Mouse (Mus musculus): ENCODE results near the gene Rps12. TPM values are rescaled to one million over a fixed set of nuclear protein-coding genes. Genes with fewer than 3 reads are reported as not detected.

The Rps12 gene
- polyA plus RNA-seq (2015; fragmentation: Nextera tagmentation; extraction: Ambion mirVana): 195 and 208 TPM in 2 replicates

DNA sequence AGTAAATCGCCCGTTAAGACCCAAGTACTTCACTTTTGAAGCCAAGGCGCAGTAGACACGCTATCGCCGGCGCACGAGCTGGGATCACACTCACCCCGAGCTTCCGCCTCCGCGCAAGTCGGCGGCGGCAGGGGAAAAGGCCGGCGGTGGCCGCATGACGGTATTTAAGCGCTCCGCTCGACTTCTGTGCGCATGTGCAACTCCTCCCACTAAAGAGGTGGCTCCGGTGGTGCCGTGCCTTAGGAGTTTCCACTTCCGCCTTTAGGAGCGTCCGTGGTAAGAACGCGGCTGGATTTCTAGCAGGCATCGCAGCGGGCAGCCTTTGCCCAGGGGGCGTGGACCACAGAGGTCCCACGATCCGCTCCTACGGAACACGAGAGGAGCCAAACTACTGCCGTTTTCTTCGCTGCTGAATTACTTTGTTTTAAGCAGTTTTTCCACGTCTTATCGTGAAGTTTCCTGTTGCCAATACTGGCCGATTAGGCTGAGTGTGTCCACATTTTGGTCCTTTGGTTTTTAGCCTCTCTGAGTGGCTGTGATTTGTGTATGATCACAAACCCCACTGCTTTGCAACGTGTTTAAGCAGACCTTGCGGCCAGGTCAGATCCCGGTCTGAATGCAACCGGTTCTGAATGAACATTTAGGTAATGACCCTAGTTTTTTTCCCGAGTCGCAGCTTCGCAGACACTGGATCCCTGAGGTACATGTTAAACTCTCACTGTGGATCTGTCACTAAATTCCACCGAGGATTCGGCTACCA is at the start of gene Rps12:
Gene Rps12 (minus strand): TSS at position 214 of the 760 bp plus-strand sequence.
- H3K4me3 ChIP-seq (replicated peaks): peak within 1 kb of the TSS; percentile 81
- H3K9me3 ChIP-seq: no peaks in the 10 kb centered on the region
- peaks cover 11% of the 10 kb centered on the region; the same call in 1 of the 2 replicates for H3K4me1 ChIP-seq (replicated peaks)
- ATAC-seq: peak; percentile 96
- under 1% methylated on average over 51 of the region's 51 CpGs for WGBS
- peak within 1 kb of the TSS; percentile 65 for H3K4me2 ChIP-seq (replicated peaks)
- peaks cover 14% of the 10 kb centered on the region for H3K36me3 ChIP-seq
- peak within 1 kb of the TSS; percentile 90 for H3K9ac ChIP-seq
- peak within 1 kb of the TSS; percentile 92 for H3K27ac ChIP-seq
- no peaks in the 10 kb centered on the region for H3K27me3 ChIP-seq (replicated peaks)

DNA sequence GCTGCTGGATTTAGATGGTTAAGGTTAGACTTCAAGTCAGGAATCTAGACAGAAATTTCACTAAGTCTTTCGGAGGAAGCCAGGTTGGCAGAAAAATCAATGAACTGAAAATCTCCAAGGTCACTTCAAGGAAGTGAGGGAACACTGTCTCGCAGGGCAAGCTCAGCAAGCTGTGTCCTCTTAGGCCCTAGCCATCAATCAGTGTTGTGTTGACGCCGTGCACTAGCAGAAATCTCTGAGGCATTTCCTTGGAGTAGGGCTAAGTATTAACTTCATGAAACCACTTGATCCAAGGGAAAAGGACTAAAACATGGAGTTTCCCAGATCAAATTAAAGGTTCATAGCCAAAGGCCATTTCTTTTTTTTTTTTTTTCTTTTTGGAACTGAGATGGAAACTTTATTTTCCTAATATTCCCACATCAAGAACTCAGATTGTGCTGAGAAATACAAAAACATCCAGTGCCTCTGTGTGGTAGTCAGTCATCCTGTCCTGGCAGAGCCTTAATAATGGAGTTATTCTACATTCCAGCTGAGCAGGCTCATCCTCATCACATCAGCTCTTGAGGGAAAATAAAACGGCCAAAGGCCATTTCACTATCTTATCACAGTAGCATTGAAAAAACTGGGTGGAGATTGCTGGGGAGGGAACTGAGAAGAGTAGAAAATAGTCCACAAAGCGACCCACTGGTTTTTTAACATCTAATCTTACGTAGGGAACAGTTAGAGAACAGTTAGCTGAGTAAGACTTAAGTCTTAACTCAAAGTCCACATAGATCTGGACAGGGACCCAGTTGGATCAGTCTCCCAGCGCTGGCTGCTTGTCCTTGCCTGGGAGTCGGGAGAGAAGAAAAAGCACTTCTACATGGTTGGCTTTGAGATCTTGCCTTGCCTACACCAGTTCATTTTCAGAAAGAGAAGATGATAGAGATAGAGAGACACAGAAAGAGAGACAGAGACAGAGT is 49.2 kb upstream of the Rps12 start:
- Histone ChIP-seq H3K9ac (no peak overlapping the region), H3K4me1 (replicated peaks) (no peaks in the 10 kb centered on the region), H3K9me3 (no peaks in the 10 kb centered on the region), H3K27me3 (replicated peaks) (no peaks in the 10 kb centered on the region), H3K36me3 (no peaks in the 10 kb centered on the region), H3K27ac (no peak overlapping the region), H3K4me3 (replicated peaks) (no peak overlapping the region), H3K4me2 (replicated peaks) (no peak overlapping the region)
- ATAC-seq: peak; percentile 69
- WGBS: 57% methylated on average over 9 of the region's 9 CpGs

DNA sequence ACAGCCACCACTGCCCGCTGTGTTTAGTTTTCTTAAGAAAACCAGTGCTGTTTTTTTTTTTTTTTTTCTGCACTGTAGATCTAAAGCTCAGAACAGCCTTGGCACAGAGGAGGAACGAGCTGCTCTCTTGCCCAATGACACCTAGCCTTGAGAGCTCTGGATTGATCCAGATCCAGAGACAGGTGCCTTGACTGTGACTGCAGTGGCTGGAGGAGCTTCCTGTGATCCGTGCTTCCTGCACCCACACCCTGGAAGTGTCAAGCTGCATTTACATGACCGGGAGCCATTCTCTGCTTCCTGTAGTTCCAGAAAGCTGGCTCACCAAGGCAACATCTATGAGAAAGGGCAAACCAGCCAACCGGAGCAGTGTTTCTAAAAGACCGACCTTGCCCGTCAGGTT is 39.4 kb upstream of the Rps12 start:
- WGBS: 85% methylated on average over 7 of the region's 7 CpGs
- H3K4me1 ChIP-seq (replicated peaks): no peaks in the 10 kb centered on the region
- H3K9ac ChIP-seq: no peak overlapping the region
- no peak overlapping the region for H3K4me3 ChIP-seq (replicated peaks)
- H3K36me3 ChIP-seq: peaks cover 18% of the 10 kb centered on the region; the same call in 1 of the 2 replicates
- no peak overlapping the region for H3K27ac ChIP-seq
- ATAC-seq: no peak
- H3K9me3 ChIP-seq: no peaks in the 10 kb centered on the region
- no peak overlapping the region for H3K4me2 ChIP-seq (replicated peaks)
- H3K27me3 ChIP-seq (replicated peaks): no peaks in the 10 kb centered on the region

DNA sequence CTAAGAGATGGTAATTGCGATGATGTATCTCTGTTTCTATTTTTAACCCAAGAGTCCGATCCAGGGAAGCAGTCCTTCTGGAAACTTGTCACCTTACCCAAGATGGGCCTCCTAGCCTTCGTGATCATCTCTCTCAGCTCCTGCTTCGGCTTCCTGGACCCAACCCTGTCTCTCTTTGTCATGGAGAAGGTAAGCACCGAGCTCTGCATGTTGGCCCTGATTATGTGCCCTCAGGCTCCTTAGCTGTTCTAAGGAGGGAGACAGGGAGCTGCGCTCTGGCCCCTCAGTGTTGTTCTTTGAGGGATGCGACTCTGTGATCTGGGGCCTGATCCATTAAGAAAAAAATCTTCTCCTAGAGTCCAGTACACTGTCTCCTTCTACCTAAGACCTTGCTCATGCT is 29.2 kb upstream of the Rps12 start:
- H3K9me3 ChIP-seq: no peaks in the 10 kb centered on the region
- 81% methylated on average over 7 of the region's 7 CpGs for WGBS
- H3K4me2 ChIP-seq (replicated peaks): no peak overlapping the region
- no peak overlapping the region for H3K4me3 ChIP-seq (replicated peaks)
- no peak overlapping the region for H3K9ac ChIP-seq
- no peaks in the 10 kb centered on the region for H3K4me1 ChIP-seq (replicated peaks)
- H3K27ac ChIP-seq: no peak overlapping the region
- no peak for ATAC-seq
- 0 out of 2 replicates have a peak, but pooled peaks cover 6% of the 10 kb centered on the region for H3K36me3 ChIP-seq
- no peaks in the 10 kb centered on the region for H3K27me3 ChIP-seq (replicated peaks)

DNA sequence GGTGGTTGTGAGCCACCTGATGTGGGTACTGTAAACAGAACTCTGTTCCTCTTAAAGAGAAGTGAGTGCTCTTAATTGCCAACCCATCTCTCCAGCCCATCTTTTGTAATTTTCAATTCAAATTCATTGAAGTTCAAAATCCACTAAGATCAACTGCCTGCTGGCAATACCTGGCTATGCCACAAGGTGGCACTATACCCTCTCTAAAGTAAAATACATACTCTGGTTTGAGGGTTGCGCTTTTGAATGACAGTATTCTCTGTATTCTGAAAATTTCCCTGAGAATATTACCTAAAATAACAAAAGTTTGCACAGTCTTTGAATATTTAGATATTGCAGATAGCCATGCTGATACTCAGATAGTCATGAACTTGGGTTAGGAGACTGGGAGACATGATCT is 28.1 kb upstream of the Rps12 start:
- 0 out of 2 replicates have a peak, but pooled peaks cover 6% of the 10 kb centered on the region for H3K36me3 ChIP-seq
- H3K4me1 ChIP-seq (replicated peaks): no peaks in the 10 kb centered on the region
- no peak overlapping the region for H3K9ac ChIP-seq
- WGBS: 56% methylated on average over 1 of the region's 1 CpGs
- ATAC-seq: 0 out of 2 replicates have a peak, but pooled peaks have one; percentile 16
- H3K9me3 ChIP-seq: no peaks in the 10 kb centered on the region
- no peak overlapping the region for H3K27ac ChIP-seq
- no peak overlapping the region for H3K4me2 ChIP-seq (replicated peaks)
- no peaks in the 10 kb centered on the region for H3K27me3 ChIP-seq (replicated peaks)
- no peak overlapping the region for H3K4me3 ChIP-seq (replicated peaks)

DNA sequence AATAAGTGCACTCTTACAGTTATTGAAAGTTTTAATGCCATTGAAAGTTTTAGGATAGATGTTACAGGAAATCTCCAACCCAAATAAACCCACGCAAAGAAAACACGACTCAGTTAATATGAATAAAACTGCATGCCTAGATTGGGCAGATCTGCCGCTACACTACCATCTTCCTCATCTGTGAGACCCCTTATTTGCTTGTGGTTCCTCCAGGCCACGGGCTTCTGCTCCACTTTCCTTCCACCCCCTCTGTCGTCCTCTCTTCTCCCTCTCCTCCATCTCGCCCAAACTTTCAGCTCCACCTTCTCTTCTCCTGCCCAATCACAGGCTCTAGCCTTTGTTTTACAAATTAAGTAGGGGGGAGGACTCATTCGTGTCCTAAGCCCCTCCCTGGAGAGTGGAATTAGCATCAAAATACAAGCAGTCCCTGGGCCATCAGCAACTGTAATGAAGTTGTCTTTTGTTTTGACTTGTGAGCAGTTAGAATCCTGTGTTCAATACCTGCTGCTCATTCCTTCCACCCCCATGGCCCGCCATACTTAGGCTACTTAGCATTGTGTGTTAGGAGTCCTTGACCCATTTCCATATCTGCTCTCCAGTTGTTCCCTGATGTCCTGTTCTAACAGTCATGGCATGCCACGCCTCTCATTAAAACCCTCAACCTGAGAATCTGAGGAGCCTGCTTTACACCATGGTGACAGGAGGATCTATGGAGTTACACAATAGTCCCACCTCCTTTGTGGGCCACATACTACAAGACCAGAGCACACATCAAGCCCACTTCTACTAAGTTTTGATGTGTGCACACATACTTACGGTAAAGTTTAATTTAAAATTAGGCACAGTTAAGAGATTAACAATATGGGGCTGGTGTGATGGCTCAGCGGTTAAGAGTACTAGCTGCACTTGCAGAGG is 26.0 kb upstream of the Rps12 start:
- ATAC-seq: no peak
- H3K27me3 ChIP-seq (replicated peaks): no peaks in the 10 kb centered on the region
- H3K36me3 ChIP-seq: 0 out of 2 replicates have a peak, but pooled peaks cover 6% of the 10 kb centered on the region
- no peaks in the 10 kb centered on the region for H3K9me3 ChIP-seq
- H3K4me3 ChIP-seq (replicated peaks): no peak overlapping the region
- no peaks in the 10 kb centered on the region for H3K4me1 ChIP-seq (replicated peaks)
- H3K4me2 ChIP-seq (replicated peaks): no peak overlapping the region
- H3K9ac ChIP-seq: no peak overlapping the region
- 70% methylated on average over 11 of the region's 11 CpGs for WGBS
- H3K27ac ChIP-seq: no peak overlapping the region

DNA sequence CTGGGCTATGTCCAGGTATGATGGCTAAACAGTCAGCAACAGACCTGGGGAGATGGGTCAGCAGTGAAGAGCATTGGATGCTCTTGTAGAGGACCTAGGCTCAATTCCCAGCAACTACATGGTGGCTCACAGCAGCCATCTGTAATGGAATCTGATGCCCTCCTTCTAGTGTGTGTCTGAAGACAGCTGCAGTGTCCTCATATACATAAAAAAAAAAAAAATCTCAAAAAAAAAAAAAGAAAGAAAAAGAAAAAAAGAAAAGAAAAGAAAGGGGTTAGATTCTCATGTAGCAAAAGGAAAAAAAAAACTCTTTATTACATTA is 25.3 kb upstream of the Rps12 start:
- ATAC-seq: peak; percentile 41; the same call in 1 of the 2 replicates
- Histone ChIP-seq H3K27ac (no peak overlapping the region), H3K4me1 (replicated peaks) (no peaks in the 10 kb centered on the region), H3K27me3 (replicated peaks) (no peaks in the 10 kb centered on the region), H3K9ac (no peak overlapping the region), H3K4me3 (replicated peaks) (no peak overlapping the region), H3K9me3 (no peaks in the 10 kb centered on the region), H3K36me3 (0 out of 2 replicates have a peak, but pooled peaks cover 4% of the 10 kb centered on the region), H3K4me2 (replicated peaks) (no peak overlapping the region)

DNA sequence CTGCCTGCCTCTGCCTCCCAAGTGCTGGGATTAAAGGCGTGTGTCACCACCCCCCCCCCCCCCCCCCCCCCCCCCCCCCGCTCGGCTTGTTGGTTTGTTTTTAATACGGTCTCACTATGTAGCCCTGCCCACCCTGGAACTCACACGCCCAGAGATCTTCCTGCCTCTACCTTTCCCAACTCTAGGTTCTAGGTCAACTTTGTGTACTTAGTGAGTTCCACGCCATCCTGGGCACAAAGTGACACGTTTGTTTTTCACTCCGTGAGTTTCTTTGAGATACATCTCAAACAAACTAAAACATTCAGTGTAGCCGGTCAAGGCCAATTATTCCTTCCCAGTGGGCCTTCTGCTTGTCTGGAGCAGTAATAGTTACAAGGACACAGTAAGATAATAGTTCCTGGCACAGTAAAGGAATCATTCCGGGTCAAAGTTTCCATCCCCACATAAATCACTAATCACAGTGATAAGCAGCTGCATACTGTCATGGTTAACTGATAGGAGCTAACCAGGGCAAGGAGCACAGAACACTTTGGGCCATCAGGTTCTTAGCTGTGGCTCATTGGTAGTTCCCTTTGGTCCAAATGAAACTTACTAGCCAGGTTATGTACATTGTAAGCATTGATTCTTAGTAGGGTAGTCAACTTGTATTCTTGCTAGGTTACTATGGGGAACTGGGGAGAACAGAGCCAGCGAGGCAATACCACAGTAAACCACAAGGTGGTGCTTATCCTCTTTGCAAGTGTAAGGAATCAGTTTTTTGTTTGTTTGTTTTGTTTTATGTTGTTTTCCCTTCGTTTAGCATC is 24.8 kb upstream of the Rps12 start:
- H3K4me1 ChIP-seq (replicated peaks): no peaks in the 10 kb centered on the region
- whole genome bisulfite sequencing: 53% methylated on average over 9 of the region's 12 CpGs
- H3K9ac ChIP-seq: no peak overlapping the region
- H3K9me3 ChIP-seq: no peaks in the 10 kb centered on the region
- H3K4me3 ChIP-seq (replicated peaks): no peak overlapping the region
- no peaks in the 10 kb centered on the region for H3K27me3 ChIP-seq (replicated peaks)
- 0 out of 2 replicates have a peak, but pooled peaks cover 4% of the 10 kb centered on the region for H3K36me3 ChIP-seq
- peak; percentile 80 for ATAC-seq
- H3K4me2 ChIP-seq (replicated peaks): no peak overlapping the region
- no peak overlapping the region for H3K27ac ChIP-seq

DNA sequence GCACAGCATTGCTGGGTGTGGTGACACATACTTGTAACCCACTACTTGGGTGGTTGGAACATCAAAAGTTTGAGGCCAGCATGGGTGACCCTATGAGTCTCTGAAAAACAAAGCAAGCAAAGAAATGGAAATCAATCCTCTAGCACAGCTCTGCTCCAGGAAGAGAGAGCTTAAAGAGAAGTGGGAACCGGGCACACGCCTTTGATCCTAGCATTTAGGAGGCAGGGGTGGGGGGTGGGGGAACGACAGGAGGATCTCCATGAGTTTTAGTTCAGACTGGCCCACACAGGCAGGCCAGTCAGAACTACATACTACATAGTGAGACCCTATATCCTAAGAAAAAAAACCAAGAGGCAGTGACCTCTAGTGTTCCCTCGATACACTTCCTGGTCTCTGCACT is 19.1 kb upstream of the Rps12 start:
- no peak for ATAC-seq
- Histone ChIP-seq H3K9me3 (no peaks in the 10 kb centered on the region), H3K4me2 (replicated peaks) (no peak overlapping the region), H3K27me3 (replicated peaks) (no peaks in the 10 kb centered on the region), H3K4me1 (replicated peaks) (no peaks in the 10 kb centered on the region), H3K27ac (no peak overlapping the region), H3K9ac (no peak overlapping the region), H3K4me3 (replicated peaks) (no peak overlapping the region), H3K36me3 (peaks cover 9% of the 10 kb centered on the region)
- WGBS: 50% methylated on average over 4 of the region's 4 CpGs

DNA sequence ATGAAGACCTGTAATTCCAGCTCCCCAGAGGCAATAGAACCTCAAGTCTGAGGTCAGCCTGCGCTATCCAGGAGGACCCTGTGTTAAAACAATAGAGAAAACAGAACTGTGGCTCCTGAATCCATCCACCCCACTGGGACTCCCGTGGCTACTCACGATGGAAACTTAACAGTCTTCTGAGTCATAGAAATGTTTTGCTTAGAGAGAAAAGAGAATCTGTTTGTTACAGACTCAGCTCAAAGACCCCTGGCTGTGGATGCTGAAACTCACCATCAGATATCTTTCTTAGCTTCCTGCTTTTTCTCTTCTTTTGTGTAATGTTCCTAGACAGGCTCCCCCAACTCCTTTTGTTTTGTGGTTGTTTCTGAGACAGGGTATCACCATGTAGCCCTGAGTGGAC is 17.6 kb upstream of the Rps12 start:
- H3K36me3 ChIP-seq: peaks cover 9% of the 10 kb centered on the region
- no peak for ATAC-seq
- H3K4me3 ChIP-seq (replicated peaks): no peak overlapping the region
- 0 out of 2 replicates have a peak, but pooled peaks cover 3% of the 10 kb centered on the region for H3K4me1 ChIP-seq (replicated peaks)
- no peak overlapping the region for H3K9ac ChIP-seq
- 83% methylated on average over 3 of the region's 3 CpGs for WGBS
- no peaks in the 10 kb centered on the region for H3K9me3 ChIP-seq
- no peak overlapping the region for H3K4me2 ChIP-seq (replicated peaks)
- H3K27ac ChIP-seq: no peak overlapping the region
- H3K27me3 ChIP-seq (replicated peaks): no peaks in the 10 kb centered on the region

DNA sequence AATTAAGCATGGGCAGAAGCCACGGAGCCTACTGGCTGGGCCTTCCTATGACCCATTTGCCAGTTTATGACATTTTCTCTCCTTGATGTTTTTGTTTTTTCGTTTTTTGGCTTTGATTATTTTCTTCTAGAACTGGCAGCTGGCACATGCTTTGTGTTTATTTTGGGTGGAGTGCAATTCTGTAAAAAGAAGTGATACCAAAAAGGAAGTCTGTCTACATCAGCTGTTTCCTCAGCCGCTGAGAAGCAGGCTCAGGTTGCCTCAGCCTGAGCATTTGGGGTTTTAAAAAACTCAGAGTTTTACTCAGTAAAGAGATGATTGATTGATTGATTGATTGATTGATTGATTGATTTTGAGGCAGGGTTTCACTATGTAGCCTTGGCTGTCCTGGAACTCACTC is 15.8 kb upstream of the Rps12 start:
- 52% methylated on average over 3 of the region's 3 CpGs for WGBS
- H3K4me3 ChIP-seq (replicated peaks): no peak overlapping the region
- H3K9me3 ChIP-seq: no peaks in the 10 kb centered on the region
- no peaks in the 10 kb centered on the region for H3K27me3 ChIP-seq (replicated peaks)
- H3K4me2 ChIP-seq (replicated peaks): no peak overlapping the region
- H3K9ac ChIP-seq: no peak overlapping the region
- no peak overlapping the region for H3K27ac ChIP-seq
- ATAC-seq: no peak
- 0 out of 2 replicates have a peak, but pooled peaks cover 3% of the 10 kb centered on the region for H3K4me1 ChIP-seq (replicated peaks)
- peaks cover 9% of the 10 kb centered on the region for H3K36me3 ChIP-seq

Data from intestine, embryonic 15.5 days (tissue).